Mouse (Mus musculus) midbrain, embryonic 11.5 days (tissue): ENCODE data around the gene Ugt3a2. TPM values are rescaled to one million over a fixed set of nuclear protein-coding genes. Genes with fewer than 3 reads are reported as not detected.

ENCODE experiments used
- ATAC-seq: fragments of 200-750 bp; cut with Nextera tagmentation; 2 replicates; pipeline ENCODE4 v1.8.0; 2017; ENCODE audit warnings: moderate TSS enrichment, moderate library complexity; ENCODE audit not compliant: low FRiP score
- DNase-seq: peaks from one replicate; pipeline ENCODE4 v3.0.0; 2015; ENCODE audit warnings: low spot score; ENCODE audit errors: missing footprints
- H3K27ac ChIP-seq: fragments of 300-500 bp; sonication (generic); 2 replicates; pipeline ENCODE4 v1.5.1; 2014; ENCODE audit warnings: low read depth, low read length
- H3K27me3 ChIP-seq: fragments of 300-500 bp; sonication (generic); 2 replicates; pipeline ENCODE4 v1.6.1; 2014; ENCODE audit warnings: mild to moderate bottlenecking, low read length, moderate library complexity, mixed read lengths; ENCODE audit not compliant: control insufficient read depth, insufficient read depth
- H3K36me3 ChIP-seq: fragments of 300-500 bp; sonication (generic); 2 replicates; pipeline ENCODE4 v1.6.1; 2014; ENCODE audit warnings: mild to moderate bottlenecking, low read length, moderate library complexity, mixed read lengths; ENCODE audit not compliant: control insufficient read depth, insufficient read depth
- H3K4me1 ChIP-seq: fragments of 300-500 bp; sonication (generic); 2 replicates; pipeline ENCODE4 v1.6.1; 2014; ENCODE audit warnings: low read length; ENCODE audit not compliant: control insufficient read depth, insufficient read depth
- H3K4me2 ChIP-seq: fragments of 300-500 bp; sonication (generic); 2 replicates; pipeline ENCODE4 v1.6.1; 2014; ENCODE audit warnings: mild to moderate bottlenecking, moderate library complexity
- H3K4me3 ChIP-seq: fragments of 300-500 bp; sonication (generic); 2 replicates; pipeline ENCODE4 v1.5.1; 2014; ENCODE audit warnings: low read depth, low read length
- H3K9ac ChIP-seq: fragments of 300-500 bp; sonication (generic); 2 replicates; pipeline ENCODE4 v1.6.1; 2014; ENCODE audit warnings: low read length
- H3K9me3 ChIP-seq: fragments of 300-500 bp; sonication (generic); 2 replicates; pipeline ENCODE4 v1.6.1; 2016; ENCODE audit warnings: low read length; ENCODE audit not compliant: control insufficient read depth
- WGBS: fragments of 180-500 bp; shearing (Covaris S2); extraction: QIAGEN DNeasy Blood & Tissue Kit; methylation state at CpG from one replicate; pipeline ENCODE4 v1.1.7; 2014; 5-methylcytosine and 5-hydroxymethylcytosine counted together
- polyA plus RNA-seq: library from polyadenylated mRNA; unstranded; fragments of >200 nt; fragmentation: Nextera tagmentation; extraction: Ambion mirVana; gene quantifications from 2 replicates; pipeline ENCODE4 v1.2.1, GENCODE M21; 2014

The Ugt3a2 gene
- polyA plus RNA-seq, 1 experiment from 2014 or later = not detected

DNA sequence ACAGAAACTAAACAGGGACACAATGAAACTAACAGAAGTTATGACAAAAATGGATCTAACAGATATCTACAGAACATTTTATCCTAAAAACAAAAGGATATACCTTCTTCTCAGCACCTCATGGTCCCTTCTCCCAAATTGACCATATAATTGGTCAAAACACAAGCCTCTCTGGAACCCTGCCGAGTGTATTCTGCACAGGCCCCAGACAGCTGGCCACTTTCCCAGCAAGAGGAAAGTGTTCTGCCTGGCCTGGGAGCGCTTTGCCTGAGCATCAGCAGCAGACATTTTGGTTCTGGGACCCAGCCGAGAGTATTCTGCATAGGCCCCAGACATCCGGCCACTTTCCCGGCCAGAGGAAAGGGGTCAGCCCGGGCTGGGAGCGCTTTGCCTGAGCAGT lies 40.9 kb downstream of the Ugt3a2 start:
- Histone ChIP-seq H3K4me1 (no peaks in the 10 kb centered on the region), H3K4me2 (no peak overlapping the region), H3K9ac (no peak overlapping the region), H3K36me3 (no peaks in the 10 kb centered on the region), H3K4me3 (no peak overlapping the region), H3K27me3 (no peaks in the 10 kb centered on the region), H3K27ac (no peak overlapping the region), H3K9me3 (no peaks in the 10 kb centered on the region)
- DNase-seq (no peak), ATAC-seq (no peak)
- WGBS = 95% methylated on average over 7 of the region's 7 CpGs

GRCm38 (mm10) chr15:9409475-9409874 lies 74.1 kb downstream of the Ugt3a2 start:
- Histone ChIP-seq H3K27ac (no peak overlapping the region), H3K4me3 (no peak overlapping the region), H3K9ac (no peak overlapping the region), H3K27me3 (no peaks in the 10 kb centered on the region), H3K36me3 (no peaks in the 10 kb centered on the region), H3K4me2 (no peak overlapping the region), H3K4me1 (no peaks in the 10 kb centered on the region), H3K9me3 (no peaks in the 10 kb centered on the region)
- no peak for ATAC-seq
- DNase-seq = no peak
- 93% methylated on average over 3 of the region's 3 CpGs for WGBS

Other genes starting within 250 kb of the Ugt3a2 start
- 4.4 and 5.2 TPM in 2 replicates for gene Lmbrd2, start 195.0 kb upstream of the Ugt3a2 start, polyA plus RNA-seq
- gene Skp2, start 180.1 kb upstream of the Ugt3a2 start, polyA plus RNA-seq = 121 and 126 TPM in 2 replicates
- gene Ugt3a1, start 58.7 kb upstream of the Ugt3a2 start, polyA plus RNA-seq = 0.18 TPM in 1 of 2 replicates, not detected in the other
- 0.61 and 0.69 TPM in 2 replicates for gene Capsl, start 100.5 kb downstream of the Ugt3a2 start, polyA plus RNA-seq
- 0.15 TPM in 1 of 2 replicates, not detected in the other for gene Il7r, start 194.6 kb downstream of the Ugt3a2 start, polyA plus RNA-seq